In the genomic region with DNA sequence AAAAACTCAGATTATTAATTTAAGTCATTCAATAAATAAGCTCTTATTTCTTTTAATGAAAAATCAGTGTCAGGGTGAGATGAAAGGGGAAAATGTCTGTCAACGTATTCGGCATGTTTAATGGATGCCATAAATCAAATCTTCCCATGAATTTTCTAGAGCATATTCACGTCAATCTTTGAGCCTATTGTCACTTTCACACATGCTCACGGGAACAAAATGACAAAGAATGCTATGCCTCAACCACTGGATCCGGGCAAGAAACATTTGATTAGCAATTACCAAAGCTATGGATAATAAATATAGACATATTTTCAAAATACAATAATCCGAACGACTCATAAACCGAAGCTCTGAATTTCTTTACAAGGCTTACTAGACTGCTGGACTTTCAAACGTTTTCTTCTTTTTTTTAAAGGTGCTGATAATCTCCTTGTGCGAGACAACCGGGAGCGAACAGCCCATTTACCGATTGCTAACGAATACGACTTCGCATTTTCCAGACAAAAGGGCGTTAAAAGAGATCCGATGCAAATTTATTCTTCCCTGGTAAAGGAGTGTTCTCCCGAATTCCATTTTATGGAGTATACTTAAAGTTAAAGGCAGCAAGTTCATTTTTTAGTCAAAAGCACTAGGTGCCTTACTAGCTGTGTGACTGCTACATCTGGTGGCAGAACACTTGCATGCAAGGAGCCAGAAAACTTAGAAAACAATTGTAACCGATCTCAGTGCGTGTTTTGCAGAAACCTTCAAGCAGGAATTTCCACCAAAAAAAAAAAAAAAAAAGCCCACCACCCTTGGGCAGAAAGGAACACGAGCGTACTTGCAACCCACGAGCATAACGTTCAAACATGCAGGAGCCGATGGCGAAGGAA, we compare ENCODE assay signal across 8 mouse cellular contexts. TPM values are rescaled to one million over a fixed set of nuclear protein-coding genes. Genes with fewer than 3 reads are reported as not detected.
DNase-seq lines count a peak whose midpoint lies in the region; ATAC-seq and TF ChIP-seq lines count a peak whose summit lies in the region.

No protein-coding gene starts in this region.

- H3K9me3 ChIP-seq in forebrain, embryonic 10.5 days: no peaks in the 10 kb centered on the region
- no peaks in the 10 kb centered on the region for H3K9me3 ChIP-seq in intestine, embryonic 15.5 days
- H3K9me3 ChIP-seq in lung, postnatal 0 days (ENCODE audit: low read length): no peaks in the 10 kb centered on the region
- no peaks in the 10 kb centered on the region for H3K9me3 ChIP-seq in stomach, embryonic 14.5 days (ENCODE audit: control insufficient read depth, low read depth, low read length)

- peak overlapping the region; percentile 98 for H3K4me3 ChIP-seq in liver, adult 2 months (ENCODE audit: insufficient read depth, low read depth, low read length)
- peak overlapping the region; percentile 93 for H3K4me3 ChIP-seq in forebrain, embryonic 10.5 days
- peak overlapping the region; percentile 98 for H3K4me3 ChIP-seq in intestine, embryonic 15.5 days (replicated peaks)
- H3K4me3 ChIP-seq in lung, postnatal 0 days (ENCODE audit: low read depth, low read length): peak overlapping the region; percentile 93
- peak overlapping the region; percentile 90 for H3K4me3 ChIP-seq in stomach, embryonic 14.5 days (ENCODE audit: low read depth, low read length)

- peaks cover 6% of the 10 kb centered on the region; the same call in 1 of the 2 replicates for H3K4me1 ChIP-seq in liver, adult 2 months (ENCODE audit: control insufficient read depth, insufficient read depth, low read length)
- peaks cover 31% of the 10 kb centered on the region for H3K4me1 ChIP-seq in forebrain, embryonic 10.5 days
- H3K4me1 ChIP-seq in intestine, embryonic 15.5 days (replicated peaks): peaks cover 2% of the 10 kb centered on the region; the same call in 1 of the 2 replicates
- H3K4me1 ChIP-seq in lung, postnatal 0 days (ENCODE audit: insufficient read depth, low read depth, low read length): no peaks in the 10 kb centered on the region
- 0 out of 2 replicates have a peak, but pooled peaks cover 9% of the 10 kb centered on the region for H3K4me1 ChIP-seq in stomach, embryonic 14.5 days (ENCODE audit: control insufficient read depth, insufficient read depth, low read length)

- H3K27me3 ChIP-seq in liver, adult 2 months (ENCODE audit: control insufficient read depth, insufficient read depth, low read length): no peaks in the 10 kb centered on the region
- H3K27me3 ChIP-seq in Patski: no peaks in the 10 kb centered on the region
- H3K27me3 ChIP-seq in forebrain, embryonic 10.5 days (ENCODE audit: poor library complexity, severe bottlenecking): no peaks in the 10 kb centered on the region
- no peaks in the 10 kb centered on the region for H3K27me3 ChIP-seq in intestine, embryonic 15.5 days (replicated peaks)
- no peaks in the 10 kb centered on the region for H3K27me3 ChIP-seq in lung, postnatal 0 days (replicated peaks; ENCODE audit: insufficient read depth, low read length)
- H3K27me3 ChIP-seq in stomach, embryonic 14.5 days (ENCODE audit: control insufficient read depth, insufficient read depth, low read length): no peaks in the 10 kb centered on the region

- H3K27ac ChIP-seq in liver, adult 2 months (replicated peaks; ENCODE audit: insufficient read depth, low read depth, low read length): peak overlapping the region; percentile 86
- H3K27ac ChIP-seq in forebrain, embryonic 10.5 days: peak overlapping the region; percentile 100
- H3K27ac ChIP-seq in intestine, embryonic 15.5 days: peak overlapping the region; percentile 100
- H3K27ac ChIP-seq in lung, postnatal 0 days (ENCODE audit: low read length): peak overlapping the region; percentile 99
- peak overlapping the region; percentile 99 for H3K27ac ChIP-seq in stomach, embryonic 14.5 days (ENCODE audit: low read length)

- in situ Hi-C loops in Patski (cut with MboI; ENCODE audit: low pct_unique_long_range_greater_than_20kb): no loop called here

- no peak for ATAC-seq in Patski
- ATAC-seq in intestine, embryonic 15.5 days: no peak
- no peak for ATAC-seq in lung, postnatal 0 days
- ATAC-seq in stomach, embryonic 14.5 days (ENCODE audit: insufficient number of reproducible peaks, insufficient read depth, low FRiP score, low read depth): no peak

- under 1% methylated on average over 27 of the region's 27 CpGs for WGBS in liver, adult 2 months
- whole genome bisulfite sequencing in forebrain, embryonic 10.5 days: 3% methylated on average over 27 of the region's 27 CpGs
- WGBS in intestine, embryonic 15.5 days: under 1% methylated on average over 27 of the region's 27 CpGs
- WGBS in lung, postnatal 0 days: under 1% methylated on average over 27 of the region's 27 CpGs
- under 1% methylated on average over 27 of the region's 27 CpGs for WGBS in stomach, embryonic 14.5 days

- 0 out of 2 replicates have a peak, but pooled peaks have one; percentile 7 for TF ChIP-seq CTCF in liver, adult 2 months (IDR thresholded peaks at IDR 0.05; ENCODE audit: low read depth, low read length)
- TF ChIP-seq CTCF in Patski (IDR thresholded peaks at IDR 0.05): peak; percentile 68
- TF ChIP-seq CTCF in lung, postnatal 0 days (IDR thresholded peaks at IDR 0.05): peak; percentile 74

- TF ChIP-seq POLR2A in liver, adult 2 months (IDR thresholded peaks at IDR 0.05; ENCODE audit: extremely low read depth, insufficient read depth, low read length): no peak

- peak; percentile 71 for DNase-seq in liver, adult 2 months (ENCODE audit: extremely low read depth, low read depth, low spot score)
- DNase-seq in liver (no peak), Patski (ENCODE audit: low read depth, low spot score) (no peak)
- DNase-seq in forebrain, embryonic 10.5 days (ENCODE audit: extremely low spot score, low spot score): no peak
- DNase-seq in lung, postnatal 0 days (ENCODE audit: low spot score): peak; percentile 80
- DNase-seq in urinary bladder, postnatal 4 days (ENCODE audit: low spot score in 2 of 2): no peak

- POLR2A ChIA-PET in Patski (lab: Charles Lee): interaction anchor here (0.6 to 0.9 kb wide), 3 partner anchors 13 to 75 kb away, joined by 3 to 5 read pairs (median 3); no protein-coding TSS in a partner anchor

- peak overlapping the region; percentile 57 for H3K4me2 ChIP-seq in intestine, embryonic 15.5 days (replicated peaks)
- peak overlapping the region; percentile 65 for H3K4me2 ChIP-seq in lung, postnatal 0 days (replicated peaks; ENCODE audit: low read depth, low read length)
- peak overlapping the region; percentile 62 for H3K4me2 ChIP-seq in stomach, embryonic 14.5 days (replicated peaks; ENCODE audit: low read depth, low read length)

- CTCF ChIA-PET in Patski (lab: Charles Lee): interaction anchor here (1.1 to 1.6 kb wide), 4 partner anchors 35 to 58 kb away, joined by 3 to 4 read pairs (median 3); no protein-coding TSS in a partner anchor

- peaks cover 12% of the 10 kb centered on the region; the same call in 1 of the 2 replicates for H3K79me2 ChIP-seq in liver, adult 2 months (ENCODE audit: control insufficient read depth, insufficient read depth, low read length)

- TF ChIP-seq EP300 in lung, postnatal 0 days (IDR thresholded peaks at IDR 0.05): no peak; the same call in 1 of the 2 replicates

- H3K36me3 ChIP-seq in liver, adult 2 months (ENCODE audit: control insufficient read depth, insufficient read depth, low read length): no peaks in the 10 kb centered on the region
- no peaks in the 10 kb centered on the region for H3K36me3 ChIP-seq in forebrain, embryonic 10.5 days (replicated peaks)
- no peaks in the 10 kb centered on the region for H3K36me3 ChIP-seq in intestine, embryonic 15.5 days
- H3K36me3 ChIP-seq in lung, postnatal 0 days (ENCODE audit: insufficient read depth, low read length): no peaks in the 10 kb centered on the region
- H3K36me3 ChIP-seq in stomach, embryonic 14.5 days (ENCODE audit: control insufficient read depth, insufficient read depth, low read length): no peaks in the 10 kb centered on the region

- H3K9ac ChIP-seq in liver, adult 2 months (ENCODE audit: low read depth, low read length): peak overlapping the region; percentile 87
- H3K9ac ChIP-seq in intestine, embryonic 15.5 days: peak overlapping the region; percentile 99
- H3K9ac ChIP-seq in lung, postnatal 0 days (replicated peaks; ENCODE audit: low read depth): peak overlapping the region; percentile 97
- peak overlapping the region; percentile 92 for H3K9ac ChIP-seq in stomach, embryonic 14.5 days (replicated peaks; ENCODE audit: low read depth, low read length)

RNA-seq across cellular contexts. Expression of gene Tlk1, which starts 1.4 kb away (rescaled TPM):
- total RNA-seq in liver, adult 2 months (2014; rRNA removed): 21.4 and 22.6 TPM in 2 replicates
- polyA plus RNA-seq in liver, adult 2 months (2012; rRNA removed): 5.6 and 6.2 TPM in 2 replicates
- 65.1 TPM for polyA plus RNA-seq in Patski (2021)
- 27.2 and 31.1 TPM in 2 replicates for polyA plus RNA-seq in forebrain, embryonic 10.5 days (2016; fragmentation: Nextera tagmentation; extraction: Ambion mirVana)
- 36.4 and 45.7 TPM in 2 replicates for polyA plus RNA-seq in intestine, embryonic 15.5 days (2015; fragmentation: Nextera tagmentation; extraction: Ambion mirVana)
- polyA plus RNA-seq in lung, postnatal 0 days (2015; fragmentation: Nextera tagmentation; extraction: Ambion mirVana): 23.7 and 27.8 TPM in 2 replicates
- polyA plus RNA-seq in stomach, embryonic 14.5 days (2014; fragmentation: Nextera tagmentation; extraction: Ambion mirVana): 39.6 and 42.0 TPM in 2 replicates

Comparison
In these comparisons a context has a peak if more than half of its experiments do, and no peak if none do; other contexts are left out.
1. DNase-seq: peak in liver, adult 2 months (single experiment) and lung, postnatal 0 days (single experiment); none in liver (single experiment), Patski (single experiment), forebrain, embryonic 10.5 days (single experiment) and urinary bladder, postnatal 4 days (0 of 2).
2. CTCF ChIP-seq: peak in every context shown above with its lines; median percentile 74 in lung, postnatal 0 days; 68 in Patski; 7 in liver, adult 2 months.
3. Peak in every context shown above with its lines, with median percentiles within 50 percentile points of each other: H3K27ac ChIP-seq, H3K4me3 ChIP-seq, H3K9ac ChIP-seq and H3K4me2 ChIP-seq.